Mouse (Mus musculus) lung, embryonic 14.5 days (tissue): Measurements from ENCODE around the gene Pld4. TPM values are rescaled to one million over a fixed set of nuclear protein-coding genes. Genes with fewer than 3 reads are reported as not detected.
"Not testable (repeated sequence)": the region's sequence is repeated elsewhere in the genome, so short reads cannot be mapped to it uniquely, and the experiment has no call there.

Experiments used
- ATAC-seq: fragments of 200-750 bp; cut with Nextera tagmentation; 2 replicates; pipeline ENCODE4 v1.8.0; 2017; ENCODE audit warnings: mild to moderate bottlenecking, moderate TSS enrichment, moderate library complexity; ENCODE audit not compliant: insufficient read depth
- DNase-seq: peaks from one replicate; pipeline ENCODE4 v3.0.0-alpha.2; 2015
- H3K27ac ChIP-seq: fragments of 300-500 bp; sonication (generic); 2 replicates; pipeline ENCODE4 v1.5.1; 2014; ENCODE audit warnings: low read depth, mild to moderate bottlenecking, moderate library complexity
- H3K27me3 ChIP-seq: fragments of 300-500 bp; sonication (generic); 2 replicates; pipeline ENCODE4 v1.6.1; 2014; ENCODE audit warnings: low read length, control low read depth; ENCODE audit not compliant: insufficient read depth
- H3K36me3 ChIP-seq: fragments of 300-500 bp; sonication (generic); 2 replicates; pipeline ENCODE4 v1.6.1; 2014; ENCODE audit warnings: control low read depth; ENCODE audit not compliant: insufficient read depth
- H3K4me1 ChIP-seq: fragments of 300-500 bp; sonication (generic); 2 replicates; pipeline ENCODE4 v1.6.1; 2014; ENCODE audit warnings: antibody characterized with exemption, control low read depth; ENCODE audit not compliant: insufficient read depth
- H3K4me2 ChIP-seq: fragments of 300-500 bp; sonication (generic); 2 replicates; pipeline ENCODE4 v1.6.1; 2014; ENCODE audit warnings: mild to moderate bottlenecking
- H3K4me3 ChIP-seq: fragments of 300-500 bp; sonication (generic); 2 replicates; pipeline ENCODE4 v1.5.1; 2014; ENCODE audit warnings: low read depth, low read length
- H3K9ac ChIP-seq: fragments of 300-500 bp; sonication (generic); 2 replicates; pipeline ENCODE4 v1.6.1; 2014
- H3K9me3 ChIP-seq: fragments of 300-500 bp; sonication (generic); 2 replicates; pipeline ENCODE4 v1.6.1; 2016; ENCODE audit warnings: low read depth, low read length, control low read depth
- CTCF ChIP-seq: IDR thresholded peaks from 2 replicates; pipeline ENCODE4 v1.5.1; 2016; ENCODE audit warnings: antibody characterized with exemption, low read depth
- WGBS: fragments of 180-500 bp; shearing (Covaris S2); extraction: QIAGEN DNeasy Blood & Tissue Kit; methylation state at CpG from one replicate; pipeline ENCODE4 v1.1.7; 2014; 5-methylcytosine and 5-hydroxymethylcytosine counted together
- polyA plus RNA-seq: library from polyadenylated mRNA; unstranded; fragments of >200 nt; fragmentation: Nextera tagmentation; extraction: Ambion mirVana; gene quantifications from 2 replicates; pipeline ENCODE4 v1.2.1, GENCODE M21; 2014

Pld4 gene
- polyA plus RNA-seq, 1 experiment from 2014 or later, result 9.3 TPM

- H3K27ac ChIP-seq, result no peak within 1 kb of the TSS
These were observed 48.3 kb downstream of the Pld4 start, which contains the start of gene Clba1 for GRCm38 (mm10) chr12:112808587-112809364. TSS of gene Clba1 (plus strand) at chr12:112808937.

GRCm38 (mm10) chr12:112809641-112810040 is 49.2 kb downstream of the Pld4 start:
- no peak for TF ChIP-seq CTCF
- H3K4me2 ChIP-seq, result peak overlapping the region; percentile 99
- H3K9ac ChIP-seq, result peak overlapping the region; percentile 57
- H3K4me1 ChIP-seq, result 0 out of 2 replicates have a peak, but pooled peaks cover 3% of the 10 kb centered on the region
- 0 out of 2 replicates have a peak, but pooled peaks cover 4% of the 10 kb centered on the region for H3K36me3 ChIP-seq
- H3K27ac ChIP-seq, result no peak overlapping the region
- H3K4me3 ChIP-seq, result peak overlapping the region; percentile 64
- ATAC-seq (no peak), DNase-seq (no peak)
- WGBS, result 19% methylated on average over 8 of the region's 8 CpGs
- H3K27me3 ChIP-seq, result no peaks in the 10 kb centered on the region
- H3K9me3 ChIP-seq, result no peaks in the 10 kb centered on the region

More at GRCm38 (mm10) chr12:112808587-112809364, 48.3 kb downstream of the Pld4 start, which contains the start of gene Clba1:
- H3K4me3 ChIP-seq, result peak within 1 kb of the TSS; percentile 64
- TF ChIP-seq CTCF, result peak; percentile 68
- H3K27me3 ChIP-seq, result no peaks in the 10 kb centered on the region
- DNase-seq (peak; percentile 98), ATAC-seq (peak; percentile 91)
- H3K4me1 ChIP-seq, result 0 out of 2 replicates have a peak, but pooled peaks cover 3% of the 10 kb centered on the region
- H3K36me3 ChIP-seq, result no peaks in the 10 kb centered on the region
- 1% methylated on average over 64 of the region's 64 CpGs for WGBS
- H3K4me2 ChIP-seq, result peak within 1 kb of the TSS; percentile 99
- no peaks in the 10 kb centered on the region for H3K9me3 ChIP-seq
- peak within 1 kb of the TSS; percentile 57 for H3K9ac ChIP-seq

- DNase-seq (no peak), ATAC-seq (no peak)
- Histone ChIP-seq H3K27me3 (no peaks in the 10 kb centered on the region), H3K4me1 (0 out of 2 replicates have a peak, but pooled peaks cover 3% of the 10 kb centered on the region), H3K4me2 (peak overlapping the region; percentile 99), H3K9me3 (no peaks in the 10 kb centered on the region), H3K27ac (no peak overlapping the region), H3K4me3 (peak overlapping the region; percentile 64; the same call in 1 of the 2 replicates), H3K36me3 (peaks cover 11% of the 10 kb centered on the region), H3K9ac (no peak overlapping the region)
- 55% methylated on average over 19 of the region's 19 CpGs for WGBS
- no peak for TF ChIP-seq CTCF
These were observed 49.8 kb downstream of the Pld4 start for GRCm38 (mm10) chr12:112810092-112810885.

GRCm38 (mm10) chr12:112813370-112813769 is 52.9 kb downstream of the Pld4 start:
- no peak overlapping the region for H3K9ac ChIP-seq
- whole genome bisulfite sequencing, result 92% methylated on average over 7 of the region's 7 CpGs
- no peak for ATAC-seq
- TF ChIP-seq CTCF, result no peak
- H3K9me3 ChIP-seq, result no peaks in the 10 kb centered on the region
- H3K27ac ChIP-seq, result no peak overlapping the region
- peaks cover 38% of the 10 kb centered on the region for H3K36me3 ChIP-seq
- H3K4me2 ChIP-seq, result no peak overlapping the region
- H3K4me3 ChIP-seq, result no peak overlapping the region
- no peak for DNase-seq
- no peaks in the 10 kb centered on the region for H3K27me3 ChIP-seq
- H3K4me1 ChIP-seq, result 0 out of 2 replicates have a peak, but pooled peaks cover 3% of the 10 kb centered on the region

- WGBS, result 68% methylated on average over 14 of the region's 14 CpGs
- no peak overlapping the region for H3K9ac ChIP-seq
- no peak for TF ChIP-seq CTCF
- H3K36me3 ChIP-seq, result peaks cover 53% of the 10 kb centered on the region
- no peaks in the 10 kb centered on the region for H3K9me3 ChIP-seq
- H3K4me1 ChIP-seq, result no peaks in the 10 kb centered on the region
- no peak overlapping the region for H3K4me3 ChIP-seq
- ATAC-seq (no peak), DNase-seq (no peak)
- H3K4me2 ChIP-seq, result no peak overlapping the region
- no peaks in the 10 kb centered on the region for H3K27me3 ChIP-seq
- no peak overlapping the region for H3K27ac ChIP-seq
These were observed 54.4 kb downstream of the Pld4 start for GRCm38 (mm10) chr12:112814682-112815470.

GRCm38 (mm10) chr12:112816294-112816693 is 55.8 kb downstream of the Pld4 start:
- Histone ChIP-seq H3K36me3 (peaks cover 66% of the 10 kb centered on the region), H3K27ac (no peak overlapping the region), H3K9me3 (no peaks in the 10 kb centered on the region), H3K4me3 (no peak overlapping the region), H3K4me1 (no peaks in the 10 kb centered on the region), H3K4me2 (no peak overlapping the region), H3K27me3 (no peaks in the 10 kb centered on the region), H3K9ac (no peak overlapping the region)
- 48% methylated on average over 4 of the region's 4 CpGs for WGBS
- TF ChIP-seq CTCF, result peak; percentile 87
- no peak for ATAC-seq
- DNase-seq, result peak; percentile 75

GRCm38 (mm10) chr12:112816866-112817265 is 56.4 kb downstream of the Pld4 start:
- WGBS, result 79% methylated on average over 7 of the region's 7 CpGs
- peaks cover 71% of the 10 kb centered on the region for H3K36me3 ChIP-seq
- DNase-seq, H3K27me3 ChIP-seq, H3K4me3 ChIP-seq, ATAC-seq, H3K9me3 ChIP-seq, H3K4me2 ChIP-seq, H3K4me1 ChIP-seq, H3K27ac ChIP-seq, H3K9ac ChIP-seq: not testable (repeated sequence)
